Mouse (Mus musculus): ENCODE measurements at regions not wholly inside any gene's neighbourhood (a gene's known extent, or its start where the extent isn't known, plus 50 kb on each side); places are given as distances from the start of the nearest gene placed in this dataset.
A peak's percentile ranks its signal among the peaks of the same experiment; 100 is the strongest.

DNA sequence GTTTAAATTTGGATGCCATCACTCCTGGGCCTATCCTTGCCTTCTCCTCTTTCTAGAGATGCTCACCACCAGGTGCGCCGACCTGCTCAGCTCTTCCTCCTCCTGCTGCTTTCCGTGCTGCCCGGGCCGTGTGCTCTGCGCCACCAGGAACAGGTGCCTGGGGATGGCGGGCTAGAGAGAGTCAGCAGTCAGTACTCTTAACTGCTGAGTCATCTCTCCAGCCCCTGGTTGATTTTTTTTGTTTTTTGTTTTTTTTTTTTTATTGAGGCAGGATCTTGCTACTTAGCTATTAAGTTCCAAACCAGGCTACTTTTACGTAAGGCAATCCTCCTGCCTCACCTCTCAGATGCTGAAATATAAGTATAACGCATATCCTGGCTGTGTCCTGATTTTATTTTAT is 59.8 kb upstream of the Larp1 start:
- WGBS: 61% methylated on average over 9 of the region's 9 CpGs
- H3K27me3 ChIP-seq (ENCODE audit: control insufficient read depth, insufficient read depth, low read depth, low read length): no peaks in the 10 kb centered on the region

DNA sequence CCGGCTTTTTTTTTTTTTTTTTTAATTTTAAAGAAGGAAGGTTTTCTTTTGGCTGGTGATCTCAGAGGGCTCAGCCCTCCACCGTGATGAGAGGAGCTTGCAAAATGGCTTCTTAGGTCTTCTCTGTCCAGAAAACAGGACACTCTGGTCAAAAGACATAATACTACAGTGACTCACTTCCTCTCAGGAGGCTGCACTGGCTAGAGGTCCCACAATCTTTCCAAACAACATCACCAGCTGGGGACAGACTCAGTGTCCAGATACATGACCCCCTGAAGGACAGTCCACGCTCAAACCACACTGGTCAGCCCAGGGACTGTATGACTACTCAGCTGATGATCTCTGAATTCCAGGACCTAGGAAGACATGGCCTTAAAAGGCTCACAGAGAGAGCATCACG is 61.5 kb upstream of the Larp1 start:
- H3K36me3 ChIP-seq (ENCODE audit: control insufficient read depth, insufficient read depth, low read length): no peaks in the 10 kb centered on the region
- no peak for ATAC-seq (ENCODE audit: low read depth)
- H3K9ac ChIP-seq (ENCODE audit: low read length): no peak overlapping the region
- H3K9me3 ChIP-seq (ENCODE audit: control insufficient read depth, low read length): no peaks in the 10 kb centered on the region
- H3K27me3 ChIP-seq (ENCODE audit: control insufficient read depth, insufficient read depth, low read depth, low read length): no peaks in the 10 kb centered on the region
- H3K4me3 ChIP-seq (ENCODE audit: low read length): no peak overlapping the region
- H3K27ac ChIP-seq (ENCODE audit: low read length): no peak overlapping the region
- no peak overlapping the region for H3K4me2 ChIP-seq (ENCODE audit: low read depth, low read length)
- 85% methylated on average over 4 of the region's 4 CpGs for WGBS
- H3K4me1 ChIP-seq (replicated peaks; ENCODE audit: control insufficient read depth, insufficient read depth, low read length): no peaks in the 10 kb centered on the region

More for the DNA sequence above, 59.8 kb upstream of the Larp1 start:
- no peak overlapping the region for H3K4me3 ChIP-seq (ENCODE audit: low read length)
- H3K4me1 ChIP-seq (replicated peaks; ENCODE audit: control insufficient read depth, insufficient read depth, low read length): no peaks in the 10 kb centered on the region
- no peak overlapping the region for H3K27ac ChIP-seq (ENCODE audit: low read length)
- H3K4me2 ChIP-seq (ENCODE audit: low read depth, low read length): no peak overlapping the region
- H3K9ac ChIP-seq (ENCODE audit: low read length): no peak overlapping the region
- no peak for ATAC-seq (ENCODE audit: low read depth)
- no peaks in the 10 kb centered on the region for H3K36me3 ChIP-seq (ENCODE audit: control insufficient read depth, insufficient read depth, low read length)
- H3K9me3 ChIP-seq (ENCODE audit: control insufficient read depth, low read length): no peaks in the 10 kb centered on the region

GRCm38 (mm10) chr11:57934391-57934850 is 74.4 kb upstream of the Larp1 start:
- no peaks in the 10 kb centered on the region for H3K36me3 ChIP-seq (ENCODE audit: control insufficient read depth, insufficient read depth, low read length)
- 11% methylated on average over 13 of the region's 13 CpGs for WGBS
- peak overlapping the region; percentile 53 for H3K4me2 ChIP-seq (ENCODE audit: low read depth, low read length)
- peaks cover 2% of the 10 kb centered on the region; the same call in 1 of the 2 replicates for H3K27me3 ChIP-seq (ENCODE audit: control insufficient read depth, insufficient read depth, low read depth, low read length)
- H3K4me3 ChIP-seq (ENCODE audit: low read length): peak overlapping the region; percentile 26
- peak; percentile 73 for ATAC-seq (ENCODE audit: low read depth)
- H3K4me1 ChIP-seq (replicated peaks; ENCODE audit: control insufficient read depth, insufficient read depth, low read length): peaks cover 6% of the 10 kb centered on the region; the same call in 1 of the 2 replicates
- peak overlapping the region; percentile 52; the same call in 1 of the 2 replicates for H3K9ac ChIP-seq (ENCODE audit: low read length)
- no peak overlapping the region for H3K27ac ChIP-seq (ENCODE audit: low read length)
- no peaks in the 10 kb centered on the region for H3K9me3 ChIP-seq (ENCODE audit: control insufficient read depth, low read length)

GRCm38 (mm10) chr11:57933065-57933464 is 75.8 kb upstream of the Larp1 start:
- Histone ChIP-seq H3K36me3 (ENCODE audit: control insufficient read depth, insufficient read depth, low read length) (no peaks in the 10 kb centered on the region), H3K4me1 (replicated peaks; ENCODE audit: control insufficient read depth, insufficient read depth, low read length) (peaks cover 8% of the 10 kb centered on the region; the same call in 1 of the 2 replicates), H3K4me2 (ENCODE audit: low read depth, low read length) (no peak overlapping the region), H3K9me3 (ENCODE audit: control insufficient read depth, low read length) (no peaks in the 10 kb centered on the region), H3K9ac (ENCODE audit: low read length) (no peak overlapping the region), H3K4me3 (ENCODE audit: low read length) (no peak overlapping the region), H3K27me3 (ENCODE audit: control insufficient read depth, insufficient read depth, low read depth, low read length) (peaks cover 3% of the 10 kb centered on the region; the same call in 1 of the 2 replicates), H3K27ac (ENCODE audit: low read length) (no peak overlapping the region)
- WGBS: 8% methylated on average over 5 of the region's 5 CpGs
- no peak for ATAC-seq (ENCODE audit: low read depth)

DNA sequence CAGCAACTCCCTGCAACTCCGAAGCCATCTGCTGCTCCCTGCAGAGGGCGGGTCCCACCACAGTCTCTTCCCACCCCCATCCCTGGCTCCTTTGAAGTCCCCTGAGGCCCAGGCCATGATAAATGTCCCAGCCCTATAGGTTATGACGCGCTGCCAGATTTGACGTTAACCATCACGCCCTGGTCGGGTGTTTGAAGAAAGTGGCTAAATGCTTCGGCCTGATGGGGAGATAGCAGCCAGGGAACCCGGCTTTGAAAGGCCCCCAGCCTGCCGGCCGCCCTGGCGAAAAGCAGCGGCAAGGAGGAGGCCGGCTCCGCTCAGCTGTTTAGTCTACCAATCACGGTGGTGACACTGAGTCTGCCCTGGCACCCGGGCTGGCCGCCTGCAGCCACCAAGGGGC is 79.4 kb upstream of the Larp1 start:
- H3K9me3 ChIP-seq (ENCODE audit: control insufficient read depth, low read length): no peaks in the 10 kb centered on the region
- peak overlapping the region; percentile 37 for H3K4me2 ChIP-seq (ENCODE audit: low read depth, low read length)
- H3K9ac ChIP-seq (ENCODE audit: low read length): 0 out of 2 replicates have a peak overlapping the region, but pooled peaks have one; percentile 28
- peaks cover 3% of the 10 kb centered on the region; the same call in 1 of the 2 replicates for H3K27me3 ChIP-seq (ENCODE audit: control insufficient read depth, insufficient read depth, low read depth, low read length)
- WGBS: 4% methylated on average over 18 of the region's 18 CpGs
- peak; percentile 38; the same call in 1 of the 2 replicates for ATAC-seq (ENCODE audit: low read depth)
- no peak overlapping the region for H3K27ac ChIP-seq (ENCODE audit: low read length)
- H3K36me3 ChIP-seq (ENCODE audit: control insufficient read depth, insufficient read depth, low read length): no peaks in the 10 kb centered on the region
- H3K4me3 ChIP-seq (ENCODE audit: low read length): peak overlapping the region; percentile 5; the same call in 1 of the 2 replicates
- peaks cover 7% of the 10 kb centered on the region; the same call in 1 of the 2 replicates for H3K4me1 ChIP-seq (replicated peaks; ENCODE audit: control insufficient read depth, insufficient read depth, low read length)

GRCm38 (mm10) chr11:57920263-57920662 is 87.6 kb upstream of the Hand1 start:
- H3K4me1 ChIP-seq (replicated peaks; ENCODE audit: control insufficient read depth, insufficient read depth, low read length): peaks cover 6% of the 10 kb centered on the region
- H3K27me3 ChIP-seq (ENCODE audit: control insufficient read depth, insufficient read depth, low read depth, low read length): no peaks in the 10 kb centered on the region
- no peak for ATAC-seq (ENCODE audit: low read depth)
- WGBS: 70% methylated on average over 2 of the region's 2 CpGs
- no peak overlapping the region for H3K27ac ChIP-seq (ENCODE audit: low read length)
- no peak overlapping the region for H3K4me2 ChIP-seq (ENCODE audit: low read depth, low read length)
- H3K36me3 ChIP-seq (ENCODE audit: control insufficient read depth, insufficient read depth, low read length): no peaks in the 10 kb centered on the region
- H3K9ac ChIP-seq (ENCODE audit: low read length): no peak overlapping the region
- no peak overlapping the region for H3K4me3 ChIP-seq (ENCODE audit: low read length)
- no peaks in the 10 kb centered on the region; the same call in 1 of the 2 replicates for H3K9me3 ChIP-seq (ENCODE audit: control insufficient read depth, low read length)

DNA sequence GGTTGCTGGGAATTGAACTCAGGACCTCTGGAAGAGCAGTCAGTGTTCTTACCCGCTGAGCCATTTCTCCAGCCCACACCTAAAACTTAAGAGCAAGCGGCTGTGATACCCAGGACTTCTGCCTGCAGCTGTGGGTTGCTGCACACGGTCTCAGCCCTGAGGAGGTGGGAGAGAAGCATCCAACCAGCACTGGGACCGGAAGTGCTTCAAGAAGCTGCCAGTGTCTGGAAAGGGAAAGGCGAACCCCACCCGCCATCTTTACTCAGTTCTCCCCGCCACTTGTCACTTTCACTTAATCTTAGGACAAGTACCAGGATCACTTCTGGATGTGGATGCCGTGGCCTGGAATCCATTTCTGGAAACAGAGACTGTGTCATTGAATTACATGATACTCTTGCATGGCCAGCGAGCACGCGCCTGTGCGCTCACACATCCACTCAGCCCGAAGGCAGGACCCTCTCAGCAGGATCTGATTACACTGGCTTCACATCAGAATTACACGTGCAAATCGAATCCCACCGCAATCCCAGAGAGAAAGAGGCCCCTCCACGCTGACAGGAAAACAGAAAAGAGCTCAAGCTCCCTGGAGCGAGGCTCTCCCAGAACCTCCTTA is 85.9 kb upstream of the Hand1 start:
- H3K4me1 ChIP-seq (replicated peaks; ENCODE audit: control insufficient read depth, insufficient read depth, low read length): peaks cover 6% of the 10 kb centered on the region
- no peak for ATAC-seq (ENCODE audit: low read depth)
- WGBS: 83% methylated on average over 18 of the region's 18 CpGs
- H3K27me3 ChIP-seq (ENCODE audit: control insufficient read depth, insufficient read depth, low read depth, low read length): no peaks in the 10 kb centered on the region
- H3K9me3 ChIP-seq (ENCODE audit: control insufficient read depth, low read length): no peaks in the 10 kb centered on the region; the same call in 1 of the 2 replicates
- H3K4me3 ChIP-seq (ENCODE audit: low read length): no peak overlapping the region
- H3K36me3 ChIP-seq (ENCODE audit: control insufficient read depth, insufficient read depth, low read length): no peaks in the 10 kb centered on the region
- no peak overlapping the region for H3K27ac ChIP-seq (ENCODE audit: low read length)
- H3K9ac ChIP-seq (ENCODE audit: low read length): no peak overlapping the region
- no peak overlapping the region for H3K4me2 ChIP-seq (ENCODE audit: low read depth, low read length)

GRCm38 (mm10) chr11:57917974-57918373 is 85.4 kb upstream of the Hand1 start:
- Histone ChIP-seq H3K9me3 (ENCODE audit: control insufficient read depth, low read length) (no peaks in the 10 kb centered on the region; the same call in 1 of the 2 replicates), H3K36me3 (ENCODE audit: control insufficient read depth, insufficient read depth, low read length) (no peaks in the 10 kb centered on the region), H3K27me3 (ENCODE audit: control insufficient read depth, insufficient read depth, low read depth, low read length) (no peaks in the 10 kb centered on the region), H3K4me2 (ENCODE audit: low read depth, low read length) (no peak overlapping the region), H3K4me3 (ENCODE audit: low read length) (no peak overlapping the region), H3K9ac (ENCODE audit: low read length) (no peak overlapping the region), H3K4me1 (replicated peaks; ENCODE audit: control insufficient read depth, insufficient read depth, low read length) (peaks cover 6% of the 10 kb centered on the region), H3K27ac (ENCODE audit: low read length) (no peak overlapping the region)
- ATAC-seq (ENCODE audit: low read depth): no peak
- 61% methylated on average over 5 of the region's 5 CpGs for WGBS

- WGBS: 6% methylated on average over 6 of the region's 6 CpGs
- 0 out of 2 replicates have a peak, but pooled peaks have one; percentile 12 for ATAC-seq (ENCODE audit: low read depth)
Observed at GRCm38 (mm10) chr11:57916016-57916415, 83.4 kb upstream of the Hand1 start.

More at GRCm38 (mm10) chr11:57916016-57916415, 83.4 kb upstream of the Hand1 start:
- Histone ChIP-seq H3K9ac (ENCODE audit: low read length) (no peak overlapping the region), H3K4me3 (ENCODE audit: low read length) (no peak overlapping the region), H3K9me3 (ENCODE audit: control insufficient read depth, low read length) (no peaks in the 10 kb centered on the region; the same call in 1 of the 2 replicates), H3K4me2 (ENCODE audit: low read depth, low read length) (no peak overlapping the region), H3K36me3 (ENCODE audit: control insufficient read depth, insufficient read depth, low read length) (no peaks in the 10 kb centered on the region), H3K27ac (ENCODE audit: low read length) (no peak overlapping the region), H3K27me3 (ENCODE audit: control insufficient read depth, insufficient read depth, low read depth, low read length) (no peaks in the 10 kb centered on the region), H3K4me1 (replicated peaks; ENCODE audit: control insufficient read depth, insufficient read depth, low read length) (peaks cover 6% of the 10 kb centered on the region)

Measured in lung, embryonic 16.5 days (tissue).